Mouse (Mus musculus) cortical plate, adult 2 months (tissue): ENCODE measurements around the gene Tsn.

ENCODE experiments used
- CTCF ChIP-seq: fragments of 200-500 bp; IDR thresholded peaks from 2 replicates; pipeline ENCODE4 v1.5.1; 2011; ENCODE audit warnings: mild to moderate bottlenecking, control low read depth, low read length; ENCODE audit not compliant: insufficient read depth; ENCODE audit errors: extremely low read depth
- POLR2A ChIP-seq: fragments of 200-500 bp; IDR thresholded peaks from 2 replicates; pipeline ENCODE4 v1.6.1; 2011; ENCODE audit warnings: mild to moderate bottlenecking, low read length, control low read depth; ENCODE audit not compliant: insufficient read depth; ENCODE audit errors: extremely low read depth

DNA sequence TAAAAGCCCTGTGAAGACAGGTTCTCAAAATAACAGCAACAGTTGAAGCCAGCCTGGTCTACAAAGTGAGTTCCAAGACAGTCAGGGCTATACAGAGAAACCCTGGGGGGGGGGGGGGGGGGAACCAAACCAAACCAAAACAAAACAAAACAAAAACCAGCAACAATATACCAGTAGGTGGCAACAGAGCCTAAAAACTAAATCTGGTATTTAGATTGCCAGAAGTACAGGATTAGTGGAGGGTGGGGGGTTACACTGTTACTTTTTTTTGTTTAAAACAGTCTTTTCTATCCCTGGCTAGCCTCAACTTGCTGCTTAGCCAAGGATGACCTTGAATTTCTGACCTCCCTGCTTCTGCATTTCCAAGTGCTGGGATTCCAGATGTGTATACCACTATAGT is 24.3 kb upstream of the Tsn start:
- TF ChIP-seq POLR2A, result no peak
- no peak for TF ChIP-seq CTCF
